Mouse (Mus musculus): ENCODE results near the gene Hdac6.
A peak's percentile ranks its signal among the peaks of the same experiment; 100 is the strongest.
"Not testable (repeated sequence)": the region's sequence is repeated elsewhere in the genome, so short reads cannot be mapped to it uniquely, and the experiment has no call there.

The Hdac6 gene

GRCm38 (mm10) chrX:7922032-7922431 lies 25.7 kb downstream of the Hdac6 start:
- peak; percentile 36 for DNase-seq (ENCODE audit: low read depth, low spot score)

GRCm38 (mm10) chrX:7919601-7920383 lies 27.9 kb downstream of the Hdac6 start, which contains the start of gene Pcsk1n:
Pcsk1n (plus strand) TSS chrX:7919822.
- peak; percentile 89 for DNase-seq (ENCODE audit: low read depth, low spot score)

- DNase-seq (ENCODE audit: low read depth, low spot score), result peak; percentile 28
Measured at GRCm38 (mm10) chrX:7917960-7918359, 29.7 kb downstream of the Hdac6 start.

GRCm38 (mm10) chrX:7915669-7916068 lies 32.0 kb downstream of the Hdac6 start:
- peak; percentile 19 for DNase-seq (ENCODE audit: low read depth, low spot score)

GRCm38 (mm10) chrX:7910473-7910872 lies 37.2 kb downstream of the Hdac6 start:
- DNase-seq (ENCODE audit: low read depth, low spot score), result peak; percentile 50

GRCm38 (mm10) chrX:7909242-7909641 lies 38.4 kb downstream of the Hdac6 start, which contains the start of gene Gm10490:
Gm10490 (plus strand) TSS chrX:7909542.
- not testable (repeated sequence) for DNase-seq (ENCODE audit: low read depth, low spot score)

GRCm38 (mm10) chrX:7907735-7908134 lies 40.0 kb downstream of the Hdac6 start, which contains the start of gene Gm10491:
Gm10491 (minus strand) TSS chrX:7907835.
- DNase-seq (ENCODE audit: low read depth, low spot score), result no peak

- no peak for DNase-seq (ENCODE audit: low read depth, low spot score)
Measured at GRCm38 (mm10) chrX:7904441-7904840, 43.2 kb downstream of the Hdac6 start.

- peak; percentile 98 for DNase-seq (ENCODE audit: low read depth, low spot score)
Measured at GRCm38 (mm10) chrX:7898880-7899874, 48.5 kb downstream of the Hdac6 start, which contains the start of the genes Pqbp1 and Timm17b. Pqbp1 (minus strand) TSS chrX:7899269. Timm17b (plus strand) TSS chrX:7899357.

- DNase-seq (ENCODE audit: low read depth, low spot score), result peak; percentile 20
Measured at GRCm38 (mm10) chrX:7898211-7898610, 49.5 kb downstream of the Hdac6 start.

GRCm38 (mm10) chrX:7883841-7884567 lies 63.7 kb downstream of the Hdac6 start, which contains the start of gene Slc35a2:
Slc35a2 (plus strand) TSS chrX:7884028.
- DNase-seq (ENCODE audit: low read depth, low spot score), result peak; percentile 94

Data from R1 (cell line).